Mouse (Mus musculus) ovary, postnatal 10 days (tissue): ENCODE measurements around the gene Hist1h2ac.
"Not testable (repeated sequence)": the region's sequence is repeated elsewhere in the genome, so short reads cannot be mapped to it uniquely, and the experiment has no call there.

Experiments
- DNase-seq: peaks from one replicate; pipeline ENCODE4 v3.0.0; 2022; ENCODE audit warnings: low spot score

The Hist1h2ac gene

GRCm38 (mm10) chr13:23699767-23700166 is 16.0 kb upstream of the Hist1h2ac start:
- no peak for DNase-seq

DNA sequence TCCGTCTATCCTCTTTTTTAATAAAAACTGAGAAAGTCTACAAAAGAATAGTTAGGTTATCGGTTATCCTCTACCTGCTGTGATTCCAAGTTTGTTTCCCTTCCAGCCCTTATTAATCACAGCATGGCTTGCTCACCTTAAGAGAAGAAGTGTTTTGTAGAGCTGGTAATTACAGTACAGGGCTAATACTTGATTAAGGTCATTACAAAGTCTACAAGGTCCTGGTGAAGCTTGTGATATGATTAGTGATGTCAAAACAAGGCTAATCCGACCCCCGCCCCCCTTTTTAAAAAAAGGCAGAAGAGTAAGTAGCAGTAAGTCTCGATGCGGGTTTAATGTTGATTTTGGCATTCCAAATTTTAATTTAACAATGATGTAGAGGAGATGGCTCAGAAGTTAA is 15.2 kb upstream of the Hist1h2ac start:
- no peak for DNase-seq

DNA sequence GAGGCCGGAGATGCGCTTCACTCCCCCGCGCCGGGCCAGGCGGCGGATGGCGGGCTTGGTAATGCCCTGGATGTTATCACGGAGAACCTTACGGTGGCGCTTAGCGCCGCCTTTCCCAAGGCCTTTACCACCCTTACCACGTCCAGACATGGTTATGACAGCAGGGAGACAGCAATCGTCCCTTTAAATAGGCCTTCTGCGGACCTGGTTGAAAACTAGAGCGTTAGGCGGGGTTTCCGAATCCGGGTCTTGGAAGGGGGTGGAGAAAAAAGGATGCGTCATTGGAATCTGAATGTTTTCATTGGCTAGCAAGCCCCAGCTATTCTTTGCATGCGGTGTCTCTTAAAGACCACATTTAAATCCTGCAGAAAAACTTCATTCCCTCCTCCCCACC is 14.5 kb upstream of the Hist1h2ac start, which contains the start of gene Hist1h4c:
Hist1h4c (minus strand) TSS at position 155 of the 394 bp plus-strand sequence.
- peak; percentile 100 for DNase-seq

- DNase-seq = no peak
Measured at GRCm38 (mm10) chr13:23697491-23698299, 13.9 kb upstream of the Hist1h2ac start.

GRCm38 (mm10) chr13:23696061-23696474 is 12.3 kb upstream of the Hist1h2ac start:
- DNase-seq = no peak

DNA sequence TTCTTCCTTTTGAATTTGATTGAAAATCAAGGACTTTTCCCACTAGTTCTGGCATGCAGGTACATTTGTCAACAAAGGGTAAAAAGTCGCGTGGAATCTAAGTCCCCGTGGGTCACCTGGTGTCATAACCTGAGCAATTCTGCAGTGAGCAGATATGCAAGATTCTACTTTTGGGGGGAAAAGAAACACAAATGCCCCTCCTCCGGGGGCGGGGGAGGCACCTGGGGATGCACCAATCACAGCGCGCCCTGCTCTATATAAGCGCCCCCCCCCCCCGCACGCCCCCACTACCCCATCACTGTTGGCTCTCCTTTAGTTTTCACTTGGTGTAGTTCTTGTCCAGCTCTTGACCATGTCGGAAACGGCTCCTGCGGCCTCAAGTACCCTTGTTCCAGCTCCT is 11.8 kb upstream of the Hist1h2ac start, which contains the start of gene Hist1h1t:
Hist1h1t (plus strand) TSS at position 301 of the 400 bp plus-strand sequence.
- no peak for DNase-seq

DNA sequence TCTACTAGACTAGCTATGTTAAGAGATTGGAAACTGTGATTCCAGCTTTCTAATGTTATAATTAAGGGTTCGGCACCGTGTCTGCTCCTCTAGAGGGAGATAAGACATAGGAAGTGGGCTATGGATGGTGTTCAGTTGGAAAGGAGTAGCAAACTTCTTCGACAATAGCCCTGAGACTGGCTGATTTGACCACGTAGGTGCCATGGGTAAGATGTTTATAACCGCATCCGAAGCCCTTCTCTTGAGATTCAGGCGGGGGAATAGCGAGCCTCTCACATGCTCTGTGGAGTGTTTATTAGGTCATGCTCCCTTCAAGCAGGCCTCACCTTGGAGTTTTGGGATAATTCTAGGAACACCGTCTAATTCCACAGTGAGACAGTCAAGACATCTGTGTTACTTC is 11.2 kb upstream of the Hist1h2ac start:
- DNase-seq = no peak

- DNase-seq = no peak
Measured at GRCm38 (mm10) chr13:23693856-23694440, 10.2 kb upstream of the Hist1h2ac start.

DNA sequence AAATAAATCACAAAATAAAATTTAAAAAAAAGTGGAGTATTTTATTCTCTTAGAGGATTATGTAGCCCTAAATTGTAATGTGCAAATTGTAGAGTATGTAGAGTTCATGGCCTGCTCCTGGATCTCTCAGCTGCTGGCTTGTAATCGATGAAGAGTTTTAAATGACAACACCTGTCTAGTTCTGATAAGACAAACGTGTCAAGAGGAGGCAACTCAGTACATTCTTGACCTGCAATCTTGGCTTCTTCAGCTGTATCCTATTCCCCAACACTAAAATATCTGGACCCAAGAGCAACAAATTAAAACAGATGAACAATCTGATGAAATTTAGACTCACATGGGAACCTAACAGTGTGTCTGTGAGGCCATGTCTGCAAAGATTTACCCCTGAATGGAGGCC is 5.7 kb upstream of the Hist1h2ac start:
- DNase-seq = no peak

- DNase-seq = no peak
Measured at GRCm38 (mm10) chr13:23688956-23689355, 5.2 kb upstream of the Hist1h2ac start.

DNA sequence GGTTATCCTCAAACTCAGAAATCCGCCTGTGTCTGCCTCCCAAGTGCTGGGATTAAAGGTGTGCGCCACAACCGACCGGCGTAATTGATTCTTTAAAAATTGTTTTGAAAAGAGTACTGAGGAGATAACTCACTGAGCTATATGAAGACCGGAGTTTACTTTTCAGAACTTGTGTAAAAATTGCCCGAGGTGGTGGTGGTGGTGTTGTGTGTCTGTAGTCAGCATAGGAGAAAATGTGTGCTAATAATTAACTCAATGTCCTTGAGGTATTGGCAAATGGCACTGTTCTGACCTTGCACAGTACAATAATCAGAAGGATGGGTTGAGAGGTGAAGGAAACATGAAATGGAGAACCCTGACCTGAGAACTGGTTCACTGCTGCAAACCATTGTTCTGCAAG is 4.2 kb upstream of the Hist1h2ac start:
- no peak for DNase-seq

DNA sequence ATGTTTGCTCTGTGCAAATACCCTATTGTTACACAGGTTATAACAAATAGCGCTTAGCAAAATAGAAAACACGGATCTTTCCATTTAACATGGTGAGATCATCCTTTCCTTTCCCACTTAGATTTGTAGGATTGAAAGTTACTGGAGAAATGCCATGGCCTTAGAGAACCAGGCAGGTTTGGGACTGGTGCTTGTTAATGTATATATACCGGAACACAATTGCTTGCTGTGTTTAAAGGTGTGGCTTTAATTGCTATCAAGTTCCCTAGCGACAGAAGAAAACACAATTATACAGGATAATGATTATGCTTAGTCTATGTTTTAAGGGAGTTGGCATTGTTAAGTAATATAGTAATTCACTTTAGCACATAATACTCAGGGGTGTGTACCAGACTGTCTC is 3.4 kb upstream of the Hist1h2ac start:
- DNase-seq = no peak

DNA sequence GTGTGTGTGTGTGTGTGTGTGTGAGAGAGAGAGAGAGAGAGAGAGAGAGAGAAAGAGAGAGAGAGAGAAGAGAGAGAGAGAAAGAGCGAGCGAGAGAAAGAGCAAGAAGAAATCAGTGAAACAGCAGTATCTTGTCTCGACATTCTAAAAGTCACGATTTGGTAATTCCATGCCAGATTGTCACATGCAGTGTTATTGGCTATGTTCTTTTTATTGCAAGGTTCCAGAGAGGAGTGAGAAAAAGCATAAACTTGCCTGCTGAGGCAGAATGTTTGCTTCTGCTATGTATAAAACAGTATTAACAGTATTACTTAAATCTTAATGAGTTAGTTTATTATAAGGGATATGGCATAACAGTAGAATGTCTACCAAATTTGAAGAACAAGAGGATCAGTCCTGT is 2.2 kb upstream of the Hist1h2ac start:
- DNase-seq = no peak

DNA sequence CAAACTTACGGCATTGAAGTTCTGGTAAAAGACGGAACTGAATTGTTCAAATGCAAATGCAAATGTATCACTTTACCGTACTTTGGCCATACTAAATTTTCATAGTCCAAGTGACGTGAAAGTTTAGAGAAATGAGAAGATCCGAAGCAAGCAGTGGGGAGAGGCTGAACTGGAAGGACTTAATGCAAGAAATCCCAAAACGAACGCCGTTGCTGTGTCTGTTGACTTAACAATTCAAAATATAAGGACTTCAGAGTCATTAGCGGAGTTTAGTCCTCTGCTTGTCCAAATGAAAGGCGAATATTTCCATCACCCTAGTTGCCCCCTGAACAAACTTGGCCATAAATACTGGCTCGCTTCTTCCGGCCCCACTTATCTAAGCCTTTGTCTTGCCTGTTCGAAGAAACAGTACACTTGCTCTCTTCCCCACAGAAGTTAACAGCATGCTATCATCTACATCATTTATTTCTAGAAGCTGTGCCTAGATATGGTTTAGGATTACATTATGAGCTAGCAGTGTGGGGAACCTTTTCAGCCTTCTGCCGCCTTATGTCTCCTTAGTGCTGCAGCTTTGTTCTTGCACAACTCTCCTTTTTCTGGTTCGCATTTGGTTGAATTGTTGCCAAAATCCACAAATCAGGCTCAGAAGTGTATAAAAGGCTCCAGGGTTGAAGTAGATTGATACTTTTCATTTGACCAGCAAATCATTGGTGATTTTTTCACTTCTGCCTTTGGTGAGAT is 1.5 kb upstream of the Hist1h2ac start:
- DNase-seq = no peak

DNA sequence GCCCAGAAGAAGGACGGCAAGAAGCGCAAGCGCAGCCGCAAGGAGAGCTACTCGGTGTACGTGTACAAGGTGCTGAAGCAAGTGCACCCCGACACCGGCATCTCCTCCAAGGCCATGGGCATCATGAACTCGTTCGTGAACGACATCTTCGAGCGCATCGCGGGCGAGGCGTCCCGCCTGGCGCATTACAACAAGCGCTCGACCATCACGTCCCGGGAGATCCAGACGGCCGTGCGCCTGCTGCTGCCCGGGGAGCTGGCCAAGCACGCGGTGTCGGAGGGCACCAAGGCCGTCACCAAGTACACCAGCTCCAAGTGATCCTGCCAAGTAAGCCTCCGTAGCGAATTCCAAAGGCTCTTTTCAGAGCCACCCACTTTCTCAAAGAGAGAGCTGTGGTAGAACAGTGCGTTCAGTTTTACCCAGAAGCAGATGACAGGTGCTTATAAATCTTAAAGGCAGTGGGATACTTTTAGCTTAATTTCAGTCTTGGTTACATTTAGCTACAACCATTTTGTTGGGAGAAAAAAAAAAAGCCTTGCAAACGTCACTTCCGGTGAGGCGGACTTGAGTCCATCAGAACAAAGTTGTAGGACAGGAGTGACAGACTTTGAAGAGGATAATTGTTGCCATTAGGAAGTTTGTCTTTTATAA is 672 bp upstream of the Hist1h2ac start:
- not testable (repeated sequence) for DNase-seq

DNA sequence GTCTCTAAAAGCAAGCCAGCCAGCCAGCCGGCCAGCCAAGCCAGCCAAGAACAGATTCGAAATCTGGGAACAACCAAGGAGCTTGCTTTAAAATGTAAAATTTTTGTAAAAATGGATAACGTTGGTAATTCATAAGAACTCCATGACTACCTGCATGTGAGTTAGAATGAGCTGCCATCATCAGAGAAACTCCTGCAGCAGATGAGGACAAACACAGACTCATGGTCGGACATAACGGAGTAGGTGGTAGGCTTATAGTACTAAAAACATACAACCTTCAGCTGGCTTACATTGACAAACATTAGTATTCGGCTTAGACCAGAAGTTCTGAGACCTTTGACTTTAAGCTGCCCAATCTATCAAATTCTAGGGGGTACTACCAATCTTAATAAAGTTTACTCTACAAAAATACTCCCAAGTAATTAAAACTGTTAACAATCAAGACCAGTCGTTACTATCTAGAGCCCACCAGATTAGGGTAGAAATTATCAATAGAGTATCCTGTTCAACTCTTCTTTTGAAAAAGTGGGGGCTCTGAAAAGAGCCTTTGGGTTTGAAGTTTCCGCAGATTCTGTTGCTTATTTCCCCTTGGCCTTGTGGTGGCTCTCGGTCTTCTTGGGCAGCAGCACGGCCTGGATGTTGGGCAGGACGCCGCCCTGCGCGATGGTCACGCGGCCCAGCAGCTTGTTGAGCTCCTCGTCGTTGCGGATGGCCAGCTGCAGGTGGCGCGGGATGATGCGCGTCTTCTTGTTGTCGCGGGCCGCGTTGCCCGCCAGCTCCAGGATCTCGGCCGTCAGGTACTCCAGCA is 597 bp downstream of the Hist1h2ac start:
- not testable (repeated sequence) for DNase-seq

DNA sequence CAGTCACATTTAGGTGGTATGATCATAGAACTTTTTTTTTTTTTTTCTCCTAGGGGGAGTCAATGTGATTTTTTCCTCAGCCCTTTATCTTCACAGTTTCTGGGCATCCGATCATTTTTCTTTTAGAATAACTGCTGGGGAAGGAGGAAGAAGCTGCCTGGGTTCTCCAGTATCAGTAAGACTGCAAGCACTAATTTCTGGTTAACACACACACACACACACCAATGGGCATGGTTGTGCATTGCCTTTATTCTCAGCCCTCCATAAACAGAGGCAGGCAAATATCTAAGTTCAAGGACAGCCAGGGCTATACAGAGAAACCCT is 1.2 kb downstream of the Hist1h2ac start:
- no peak for DNase-seq

GRCm38 (mm10) chr13:23681990-23682582 is 1.7 kb downstream of the Hist1h2ac start:
- DNase-seq = no peak

DNA sequence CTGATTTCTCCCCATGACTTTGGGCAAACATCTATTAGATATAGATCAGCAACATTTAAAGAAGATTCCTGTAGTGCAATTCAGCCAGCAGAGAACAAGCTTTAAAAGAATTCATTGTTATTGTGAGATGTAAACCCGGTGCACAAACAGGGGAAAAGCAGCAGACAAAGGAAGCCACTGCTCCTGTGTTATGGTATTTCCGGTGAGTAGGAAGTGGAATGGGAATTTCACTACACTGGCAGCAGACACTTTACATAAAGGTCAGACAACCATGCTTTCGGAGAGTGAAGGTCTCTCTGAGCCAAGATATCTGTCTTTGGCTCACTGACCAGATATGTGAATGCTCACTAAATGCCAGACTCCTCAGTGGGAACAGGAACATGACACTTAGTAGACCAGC is 21.2 kb downstream of the Hist1h2ac start:
- DNase-seq = no peak

- no peak for DNase-seq
Measured at GRCm38 (mm10) chr13:23659636-23660366, 23.9 kb downstream of the Hist1h2ac start.
